Mouse (Mus musculus): ENCODE measurements around the gene Susd6.
A peak's percentile ranks its signal among the peaks of the same experiment; 100 is the strongest.
"Not testable (repeated sequence)": the region's sequence is repeated elsewhere in the genome, so short reads cannot be mapped to it uniquely, and the experiment has no call there.

Gene Susd6

GRCm38 (mm10) chr12:80785005-80785404, 5.3 kb upstream of the Susd6 start:
- no peak for DNase-seq (ENCODE audit: low spot score in 2 of 2)

- DNase-seq (ENCODE audit: low spot score in 2 of 2): no peak
Observed at GRCm38 (mm10) chr12:80785597-80785996, 4.7 kb upstream of the Susd6 start.

GRCm38 (mm10) chr12:80786591-80786990, 3.7 kb upstream of the Susd6 start:
- DNase-seq (ENCODE audit: low spot score in 2 of 2): no peak

GRCm38 (mm10) chr12:80787604-80788003, 2.7 kb upstream of the Susd6 start:
- DNase-seq (ENCODE audit: low spot score in 2 of 2): no peak

GRCm38 (mm10) chr12:80788188-80788587, 2.1 kb upstream of the Susd6 start:
- no peak for DNase-seq (ENCODE audit: low spot score in 2 of 2)

- DNase-seq (ENCODE audit: low spot score in 2 of 2): not testable (repeated sequence)
Observed at GRCm38 (mm10) chr12:80789276-80789675, 1.0 kb upstream of the Susd6 start.

- DNase-seq (ENCODE audit: low spot score in 2 of 2): peak in 1 of 2 experiments; percentile 30
Observed at GRCm38 (mm10) chr12:80790700-80791570, 625 bp downstream of the Susd6 start.

- no peak for DNase-seq (ENCODE audit: low spot score in 2 of 2)
Observed at GRCm38 (mm10) chr12:80791571-80792444, 1.5 kb downstream of the Susd6 start.

GRCm38 (mm10) chr12:80792867-80793266, 2.6 kb downstream of the Susd6 start:
- no peak for DNase-seq (ENCODE audit: low spot score in 2 of 2)

- no peak for DNase-seq (ENCODE audit: low spot score in 2 of 2)
Observed at GRCm38 (mm10) chr12:80793535-80793934, 3.2 kb downstream of the Susd6 start.

- DNase-seq (ENCODE audit: low spot score in 2 of 2): no peak
Observed at GRCm38 (mm10) chr12:80794522-80794921, 4.2 kb downstream of the Susd6 start.

- DNase-seq (ENCODE audit: low spot score in 2 of 2): no peak
Observed at GRCm38 (mm10) chr12:80794935-80795785, 4.8 kb downstream of the Susd6 start.

- no peak for DNase-seq (ENCODE audit: low spot score in 2 of 2)
Observed at GRCm38 (mm10) chr12:80798271-80798670, 8.0 kb downstream of the Susd6 start.

GRCm38 (mm10) chr12:80800156-80800555, 9.8 kb downstream of the Susd6 start:
- DNase-seq (ENCODE audit: low spot score in 2 of 2): no peak

- DNase-seq (ENCODE audit: low spot score in 2 of 2): no peak
Observed at GRCm38 (mm10) chr12:80801443-80801842, 11.1 kb downstream of the Susd6 start.

- peak; percentile 90 for DNase-seq (ENCODE audit: low spot score in 2 of 2)
Observed at GRCm38 (mm10) chr12:80803924-80804323, 13.6 kb downstream of the Susd6 start.

GRCm38 (mm10) chr12:80804861-80805428, 14.6 kb downstream of the Susd6 start:
- no peak for DNase-seq (ENCODE audit: low spot score in 2 of 2)

GRCm38 (mm10) chr12:80807451-80808085, 17.3 kb downstream of the Susd6 start:
- no peak for DNase-seq (ENCODE audit: low spot score in 2 of 2)

GRCm38 (mm10) chr12:80810005-80810404, 19.7 kb downstream of the Susd6 start:
- DNase-seq (ENCODE audit: low spot score in 2 of 2): no peak

GRCm38 (mm10) chr12:80811646-80812509, 21.6 kb downstream of the Susd6 start:
- DNase-seq (ENCODE audit: low spot score in 2 of 2): no peak

Measured in right cerebral cortex, adult 2 months (tissue).